Mouse (Mus musculus) cortical plate, adult 2 months (tissue): ENCODE data around the gene Cfap77. TPM values are rescaled to one million over a fixed set of nuclear protein-coding genes. Genes with fewer than 3 reads are reported as not detected.

Experiments used
- H3K27ac ChIP-seq: fragments of 200-500 bp; 2 replicates; pipeline ENCODE4 v1.5.1; 2012; ENCODE audit warnings: low read length, control low read depth, inconsistent platforms; ENCODE audit not compliant: insufficient read depth
- H3K4me1 ChIP-seq: fragments of 200-500 bp; 2 replicates; pipeline ENCODE4 v1.6.1; 2011; ENCODE audit warnings: low read length; ENCODE audit not compliant: control insufficient read depth, insufficient read depth
- H3K4me3 ChIP-seq: fragments of 200-500 bp; 2 replicates; pipeline ENCODE4 v1.5.1; 2011; ENCODE audit warnings: mild to moderate bottlenecking, low read length, control low read depth; ENCODE audit not compliant: insufficient read depth
- CTCF ChIP-seq: fragments of 200-500 bp; IDR thresholded peaks from 2 replicates; pipeline ENCODE4 v1.5.1; 2011; ENCODE audit warnings: mild to moderate bottlenecking, control low read depth, low read length; ENCODE audit not compliant: insufficient read depth; ENCODE audit errors: extremely low read depth
- POLR2A ChIP-seq: fragments of 200-500 bp; IDR thresholded peaks from 2 replicates; pipeline ENCODE4 v1.6.1; 2011; ENCODE audit warnings: mild to moderate bottlenecking, low read length, control low read depth; ENCODE audit not compliant: insufficient read depth; ENCODE audit errors: extremely low read depth
- polyA plus RNA-seq: library from polyadenylated mRNA; depleted of rRNA; stranded (reverse); fragments of >200 nt; gene quantifications from 2 replicates; pipeline ENCODE4 v1.2.3, GENCODE M21; 2012

The Cfap77 gene
- polyA plus RNA-seq, 1 experiment: 0.15 TPM

GRCm38 (mm10) chr2:29006455-29007034, 48.3 kb downstream of the Cfap77 start:
- no peak overlapping the region for H3K4me3 ChIP-seq
- no peaks in the 10 kb centered on the region for H3K4me1 ChIP-seq
- TF ChIP-seq POLR2A: no peak
- no peak for TF ChIP-seq CTCF
- no peak overlapping the region for H3K27ac ChIP-seq

GRCm38 (mm10) chr2:29004037-29004436, 50.8 kb downstream of the Cfap77 start:
- no peak overlapping the region for H3K27ac ChIP-seq
- H3K4me3 ChIP-seq: no peak overlapping the region
- H3K4me1 ChIP-seq: no peaks in the 10 kb centered on the region
- no peak for TF ChIP-seq POLR2A
- TF ChIP-seq CTCF: no peak

GRCm38 (mm10) chr2:28998246-28998645, 56.6 kb downstream of the Cfap77 start:
- Histone ChIP-seq H3K4me3 (no peak overlapping the region), H3K27ac (no peak overlapping the region), H3K4me1 (no peaks in the 10 kb centered on the region)
- TF ChIP-seq POLR2A: no peak
- no peak for TF ChIP-seq CTCF

GRCm38 (mm10) chr2:28997161-28997834, 57.6 kb downstream of the Cfap77 start:
- TF ChIP-seq POLR2A: no peak
- TF ChIP-seq CTCF: no peak
- Histone ChIP-seq H3K4me3 (no peak overlapping the region), H3K4me1 (no peaks in the 10 kb centered on the region), H3K27ac (no peak overlapping the region)

GRCm38 (mm10) chr2:28995436-28995835, 59.4 kb downstream of the Cfap77 start:
- H3K4me3 ChIP-seq: no peak overlapping the region
- no peaks in the 10 kb centered on the region for H3K4me1 ChIP-seq
- TF ChIP-seq CTCF (no peak), POLR2A (no peak)
- H3K27ac ChIP-seq: no peak overlapping the region

- Histone ChIP-seq H3K27ac (no peak overlapping the region), H3K4me1 (no peaks in the 10 kb centered on the region), H3K4me3 (no peak overlapping the region)
- TF ChIP-seq POLR2A (no peak), CTCF (no peak)
These were observed 60.9 kb downstream of the Cfap77 start for GRCm38 (mm10) chr2:28994014-28994413.

GRCm38 (mm10) chr2:28988781-28989180, 66.1 kb downstream of the Cfap77 start:
- no peak overlapping the region for H3K27ac ChIP-seq
- no peak overlapping the region for H3K4me3 ChIP-seq
- H3K4me1 ChIP-seq: no peaks in the 10 kb centered on the region
- TF ChIP-seq CTCF (no peak), POLR2A (no peak)

GRCm38 (mm10) chr2:28980080-28980910, 74.6 kb downstream of the Cfap77 start:
- Histone ChIP-seq H3K4me1 (no peaks in the 10 kb centered on the region), H3K4me3 (no peak overlapping the region)

GRCm38 (mm10) chr2:28978461-28978860, 76.4 kb downstream of the Cfap77 start:
- no peak overlapping the region for H3K27ac ChIP-seq
- TF ChIP-seq POLR2A (no peak), CTCF (no peak)
- no peak overlapping the region for H3K4me3 ChIP-seq
- H3K4me1 ChIP-seq: no peaks in the 10 kb centered on the region

More at GRCm38 (mm10) chr2:28980080-28980910, 74.6 kb downstream of the Cfap77 start:
- TF ChIP-seq CTCF (no peak), POLR2A (no peak)
- H3K27ac ChIP-seq: no peak overlapping the region
